Mouse (Mus musculus): ENCODE data around the gene Rab40c. TPM values are rescaled to one million over a fixed set of nuclear protein-coding genes. Genes with fewer than 3 reads are reported as not detected.
A peak's percentile ranks its signal among the peaks of the same experiment; 100 is the strongest.
"Not testable (repeated sequence)": the region's sequence is repeated elsewhere in the genome, so short reads cannot be mapped to it uniquely, and the experiment has no call there.

Rab40c gene
- total RNA-seq, 1 experiment from 2014 or later = 7.8 TPM

GRCm38 (mm10) chr17:25879750-25880149, 39.8 kb downstream of the Rab40c start:
- no peak for ATAC-seq (ENCODE audit: extremely low read depth, insufficient number of reproducible peaks, low FRiP score, poor library complexity, severe bottlenecking)

- no peak for ATAC-seq (ENCODE audit: extremely low read depth, insufficient number of reproducible peaks, low FRiP score, poor library complexity, severe bottlenecking)
Measured at GRCm38 (mm10) chr17:25879261-25879660, 40.3 kb downstream of the Rab40c start.

- no peak for ATAC-seq (ENCODE audit: extremely low read depth, insufficient number of reproducible peaks, low FRiP score, poor library complexity, severe bottlenecking)
Measured at GRCm38 (mm10) chr17:25878611-25879180, 40.8 kb downstream of the Rab40c start.

GRCm38 (mm10) chr17:25877741-25878610, 41.6 kb downstream of the Rab40c start:
- ATAC-seq (ENCODE audit: extremely low read depth, insufficient number of reproducible peaks, low FRiP score, poor library complexity, severe bottlenecking) = no peak

- ATAC-seq (ENCODE audit: extremely low read depth, insufficient number of reproducible peaks, low FRiP score, poor library complexity, severe bottlenecking) = no peak
Measured at GRCm38 (mm10) chr17:25877025-25877424, 42.5 kb downstream of the Rab40c start.

- no peak for ATAC-seq (ENCODE audit: extremely low read depth, insufficient number of reproducible peaks, low FRiP score, poor library complexity, severe bottlenecking)
Measured at GRCm38 (mm10) chr17:25876347-25876915, 43.1 kb downstream of the Rab40c start.

- ATAC-seq (ENCODE audit: extremely low read depth, insufficient number of reproducible peaks, low FRiP score, poor library complexity, severe bottlenecking) = peak; percentile 54
Measured at GRCm38 (mm10) chr17:25875171-25876136, 44.1 kb downstream of the Rab40c start.

GRCm38 (mm10) chr17:25874721-25875170, 44.8 kb downstream of the Rab40c start, which contains the start of gene Mettl26:
Gene Mettl26 (plus strand): TSS chr17:25875074.
- ATAC-seq (ENCODE audit: extremely low read depth, insufficient number of reproducible peaks, low FRiP score, poor library complexity, severe bottlenecking) = peak; percentile 63

- ATAC-seq (ENCODE audit: extremely low read depth, insufficient number of reproducible peaks, low FRiP score, poor library complexity, severe bottlenecking) = no peak
Measured at GRCm38 (mm10) chr17:25874148-25874720, 45.3 kb downstream of the Rab40c start.

GRCm38 (mm10) chr17:25873405-25874147, 46.0 kb downstream of the Rab40c start:
- ATAC-seq (ENCODE audit: extremely low read depth, insufficient number of reproducible peaks, low FRiP score, poor library complexity, severe bottlenecking) = no peak

- no peak for ATAC-seq (ENCODE audit: extremely low read depth, insufficient number of reproducible peaks, low FRiP score, poor library complexity, severe bottlenecking)
Measured at GRCm38 (mm10) chr17:25872676-25873075, 46.9 kb downstream of the Rab40c start.

- ATAC-seq (ENCODE audit: extremely low read depth, insufficient number of reproducible peaks, low FRiP score, poor library complexity, severe bottlenecking) = not testable (repeated sequence)
Measured at GRCm38 (mm10) chr17:25871566-25871965, 48.0 kb downstream of the Rab40c start.

GRCm38 (mm10) chr17:25869954-25870353, 49.6 kb downstream of the Rab40c start:
- ATAC-seq (ENCODE audit: extremely low read depth, insufficient number of reproducible peaks, low FRiP score, poor library complexity, severe bottlenecking) = no peak

GRCm38 (mm10) chr17:25869498-25869897, 50.0 kb downstream of the Rab40c start:
- ATAC-seq (ENCODE audit: extremely low read depth, insufficient number of reproducible peaks, low FRiP score, poor library complexity, severe bottlenecking) = no peak

- ATAC-seq (ENCODE audit: extremely low read depth, insufficient number of reproducible peaks, low FRiP score, poor library complexity, severe bottlenecking) = peak; percentile 40
Measured at GRCm38 (mm10) chr17:25868601-25869191, 50.8 kb downstream of the Rab40c start, which contains the start of gene Mcrip2. Gene Mcrip2 (minus strand): TSS chr17:25868764.

GRCm38 (mm10) chr17:25867836-25868600, 51.5 kb downstream of the Rab40c start:
- no peak for ATAC-seq (ENCODE audit: extremely low read depth, insufficient number of reproducible peaks, low FRiP score, poor library complexity, severe bottlenecking)

GRCm38 (mm10) chr17:25867509-25867835, 52.1 kb downstream of the Rab40c start:
- no peak for ATAC-seq (ENCODE audit: extremely low read depth, insufficient number of reproducible peaks, low FRiP score, poor library complexity, severe bottlenecking)
